Mouse (Mus musculus): Measurements from ENCODE around the gene Taf9.

Taf9 gene

GRCm38 (mm10) chr13:100669291-100670022 lies 18.1 kb downstream of the Taf9 start, which contains the start of gene Ccdc125:
Ccdc125 (plus strand) TSS chr13:100669717.
- no peak for DNase-seq (ENCODE audit: low read depth, low spot score)

- DNase-seq (ENCODE audit: low read depth, low spot score), result no peak
These were observed 18.9 kb downstream of the Taf9 start for GRCm38 (mm10) chr13:100670181-100670741.

- no peak for DNase-seq (ENCODE audit: low read depth, low spot score)
These were observed 24.7 kb downstream of the Taf9 start for GRCm38 (mm10) chr13:100675936-100676635.

- DNase-seq (ENCODE audit: low read depth, low spot score), result no peak
These were observed 30.2 kb downstream of the Taf9 start for GRCm38 (mm10) chr13:100681615-100682014.

GRCm38 (mm10) chr13:100682837-100683236 lies 31.5 kb downstream of the Taf9 start:
- DNase-seq (ENCODE audit: low read depth, low spot score), result no peak

- no peak for DNase-seq (ENCODE audit: low read depth, low spot score)
These were observed 33.0 kb downstream of the Taf9 start for GRCm38 (mm10) chr13:100684355-100684754.

GRCm38 (mm10) chr13:100687513-100687912 lies 36.1 kb downstream of the Taf9 start:
- DNase-seq (ENCODE audit: low read depth, low spot score), result no peak

- DNase-seq (ENCODE audit: low read depth, low spot score), result no peak
These were observed 46.2 kb downstream of the Taf9 start for GRCm38 (mm10) chr13:100697541-100697940.

- no peak for DNase-seq (ENCODE audit: low read depth, low spot score)
These were observed 47.5 kb downstream of the Taf9 start for GRCm38 (mm10) chr13:100698866-100699265.

- no peak for DNase-seq (ENCODE audit: low read depth, low spot score)
These were observed 52.1 kb downstream of the Taf9 start for GRCm38 (mm10) chr13:100703468-100703867.
